Mouse (Mus musculus) left cerebral cortex, postnatal 10 days (tissue): ENCODE measurements around the gene Fam168a. TPM values are rescaled to one million over a fixed set of nuclear protein-coding genes. Genes with fewer than 3 reads are reported as not detected.
"Not testable (repeated sequence)": the region's sequence is repeated elsewhere in the genome, so short reads cannot be mapped to it uniquely, and the experiment has no call there.

Source experiments
- DNase-seq, 2 experiments: peaks; one replicate each; pipeline ENCODE4 v3.0.0; 2021 to 2022; ENCODE audit warnings: low spot score in 2 of 2, mixed read lengths in 1 of 2; ENCODE audit errors: extremely low spot score in 1 of 2
- intact Hi-C: fragments of 180-260 bp; cut with DNase I; formaldehyde crosslinking; loops from one replicate; pipeline ENCODE4 v1.15.1; 2025
- total RNA-seq, 2 experiments: library from RNA; stranded (reverse); gene quantifications; 2 replicates each; pipeline ENCODE4 v1.2.3; 2021

Fam168a gene
- total RNA-seq, 2 experiments from 2014 or later: 267 to 276 TPM

- intact Hi-C loops: loop anchor here (5.0 kb wide), 1 partner anchor 104 kb away; no protein-coding TSS in a partner anchor
- DNase-seq: no peak
These were observed 13.2 kb upstream of the Fam168a start for GRCm38 (mm10) chr7:100693199-100693598.

GRCm38 (mm10) chr7:100699771-100700770 lies 6.4 kb upstream of the Fam168a start:
- intact Hi-C loops: no loop called here
- DNase-seq: no peak

GRCm38 (mm10) chr7:100706883-100707480 lies 547 bp downstream of the Fam168a start:
- peak in 1 of 2 experiments; percentile 26 for DNase-seq
- intact Hi-C loops: loop anchor here (5.0 kb wide), 1 partner anchor 110 kb away; no protein-coding TSS in a partner anchor

- intact Hi-C loops: no loop called here
- DNase-seq: no peak
These were observed 12.3 kb downstream of the Fam168a start for GRCm38 (mm10) chr7:100718741-100719140.

GRCm38 (mm10) chr7:100722268-100722667 lies 15.8 kb downstream of the Fam168a start:
- no peak for DNase-seq
- intact Hi-C loops: no loop called here

- intact Hi-C loops: no loop called here
These were observed 17.2 kb downstream of the Fam168a start for GRCm38 (mm10) chr7:100723453-100724294.

GRCm38 (mm10) chr7:100727538-100728085 lies 21.2 kb downstream of the Fam168a start:
- DNase-seq: no peak
- intact Hi-C loops: no loop called here

More at GRCm38 (mm10) chr7:100723453-100724294, 17.2 kb downstream of the Fam168a start:
- no peak for DNase-seq

- no peak for DNase-seq
- intact Hi-C loops: no loop called here
These were observed 23.3 kb downstream of the Fam168a start for GRCm38 (mm10) chr7:100729778-100730177.

- intact Hi-C loops: no loop called here
- DNase-seq: no peak
These were observed 26.1 kb downstream of the Fam168a start for GRCm38 (mm10) chr7:100732341-100733050.

GRCm38 (mm10) chr7:100733051-100733813 lies 26.8 kb downstream of the Fam168a start:
- intact Hi-C loops: no loop called here

GRCm38 (mm10) chr7:100734201-100734600 lies 27.8 kb downstream of the Fam168a start:
- intact Hi-C loops: no loop called here
- no peak for DNase-seq

More at GRCm38 (mm10) chr7:100733051-100733813, 26.8 kb downstream of the Fam168a start:
- peak in 1 of 2 experiments; percentile 19 for DNase-seq

GRCm38 (mm10) chr7:100734905-100735304 lies 28.5 kb downstream of the Fam168a start:
- DNase-seq, intact Hi-C loops: not testable (repeated sequence)

- intact Hi-C loops: no loop called here
- DNase-seq: no peak
These were observed 29.7 kb downstream of the Fam168a start for GRCm38 (mm10) chr7:100736131-100736530.

GRCm38 (mm10) chr7:100744372-100744771 lies 37.9 kb downstream of the Fam168a start:
- DNase-seq: no peak
- intact Hi-C loops: no loop called here

GRCm38 (mm10) chr7:100750101-100750500 lies 43.7 kb downstream of the Fam168a start:
- no peak for DNase-seq
- intact Hi-C loops: no loop called here

GRCm38 (mm10) chr7:100758718-100759117 lies 52.3 kb downstream of the Fam168a start:
- intact Hi-C loops: no loop called here
- DNase-seq: no peak

- intact Hi-C loops: no loop called here
- no peak for DNase-seq
These were observed 56.3 kb downstream of the Fam168a start for GRCm38 (mm10) chr7:100762726-100763125.
